Mouse (Mus musculus): ENCODE measurements around the gene Tex11. TPM values are rescaled to one million over a fixed set of nuclear protein-coding genes. Genes with fewer than 3 reads are reported as not detected.
A peak's percentile ranks its signal among the peaks of the same experiment; 100 is the strongest.

Tex11 gene
- polyA plus RNA-seq, 1 experiment from 2014 or later = not detected

DNA sequence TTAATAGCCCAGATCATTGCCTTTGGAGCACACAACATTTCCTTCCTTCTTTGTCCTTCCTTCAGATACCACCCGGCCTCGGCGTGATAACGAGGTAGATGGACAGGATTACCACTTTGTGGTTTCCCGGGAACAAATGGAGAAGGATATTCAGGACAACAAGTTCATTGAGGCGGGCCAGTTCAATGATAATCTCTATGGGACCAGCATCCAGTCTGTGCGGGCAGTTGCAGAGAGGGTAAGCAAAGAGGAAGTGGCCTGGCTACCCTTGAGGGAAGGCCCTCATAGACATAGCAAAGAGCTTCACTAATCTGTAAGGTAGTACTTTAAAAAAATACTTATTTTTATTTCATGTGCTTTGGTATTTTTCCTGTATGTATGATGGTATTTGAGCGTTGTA lies 245.3 kb downstream of the Tex11 start:
- 82% methylated on average over 8 of the region's 8 CpGs for WGBS
- Histone ChIP-seq H3K4me1 (replicated peaks) (no peaks in the 10 kb centered on the region), H3K27ac (no peak overlapping the region), H3K27me3 (no peaks in the 10 kb centered on the region), H3K9ac (replicated peaks) (no peak overlapping the region), H3K9me3 (no peaks in the 10 kb centered on the region), H3K36me3 (peaks cover 83% of the 10 kb centered on the region), H3K4me2 (replicated peaks) (no peak overlapping the region), H3K4me3 (replicated peaks) (no peak overlapping the region)
- no peak for ATAC-seq

DNA sequence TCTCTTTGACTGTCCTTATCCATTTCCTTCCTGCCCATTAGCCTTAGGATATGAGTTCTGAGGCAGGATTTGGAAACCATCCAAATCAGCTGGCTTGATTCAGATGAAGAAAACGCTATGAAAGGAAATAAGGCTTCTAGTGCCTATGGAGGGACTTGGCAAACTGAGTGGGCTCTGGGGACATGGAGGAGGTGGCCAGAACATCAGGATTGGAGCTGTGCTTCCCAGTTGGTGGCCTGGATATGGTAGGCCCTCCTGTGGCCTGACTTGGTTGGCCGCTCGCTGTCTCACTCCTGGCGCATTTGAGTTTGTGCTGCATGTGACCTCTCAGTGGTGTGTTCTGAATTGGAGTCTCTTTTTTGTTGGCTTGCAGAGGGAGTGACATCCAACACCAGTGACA lies 248.3 kb downstream of the Tex11 start:
- Histone ChIP-seq H3K9me3 (no peaks in the 10 kb centered on the region), H3K9ac (replicated peaks) (no peak overlapping the region), H3K4me2 (replicated peaks) (no peak overlapping the region), H3K4me1 (replicated peaks) (no peaks in the 10 kb centered on the region), H3K4me3 (replicated peaks) (no peak overlapping the region), H3K27ac (no peak overlapping the region), H3K27me3 (no peaks in the 10 kb centered on the region), H3K36me3 (peaks cover 89% of the 10 kb centered on the region)
- WGBS = 88% methylated on average over 4 of the region's 4 CpGs
- ATAC-seq = no peak

DNA sequence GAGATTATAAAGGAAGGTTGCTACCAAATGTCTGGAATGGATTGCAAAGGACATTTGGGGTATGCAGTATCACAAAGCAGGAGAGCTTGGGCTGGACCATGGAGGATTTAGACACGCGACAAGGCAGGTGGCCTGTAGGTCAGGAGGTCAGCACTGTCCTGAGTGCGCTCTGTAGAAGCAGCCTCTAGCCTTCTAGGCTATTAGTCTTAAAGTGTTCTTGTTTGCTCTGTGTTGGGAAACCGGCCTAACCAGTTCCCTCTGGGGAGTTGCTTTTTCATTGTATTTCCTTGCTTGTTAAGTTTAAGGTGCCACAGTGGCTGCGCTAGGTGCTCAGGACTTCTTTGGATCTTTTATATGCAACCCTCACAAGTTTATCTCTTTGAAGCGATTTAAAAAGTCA lies 257.4 kb downstream of the Tex11 start:
- Histone ChIP-seq H3K4me3 (replicated peaks) (no peak overlapping the region), H3K4me2 (replicated peaks) (no peak overlapping the region), H3K36me3 (peaks cover 17% of the 10 kb centered on the region), H3K4me1 (replicated peaks) (peaks cover 3% of the 10 kb centered on the region; the same call in 1 of the 2 replicates), H3K9me3 (no peaks in the 10 kb centered on the region), H3K27me3 (no peaks in the 10 kb centered on the region), H3K9ac (replicated peaks) (no peak overlapping the region), H3K27ac (no peak overlapping the region)
- 75% methylated on average over 6 of the region's 6 CpGs for WGBS
- no peak for ATAC-seq

DNA sequence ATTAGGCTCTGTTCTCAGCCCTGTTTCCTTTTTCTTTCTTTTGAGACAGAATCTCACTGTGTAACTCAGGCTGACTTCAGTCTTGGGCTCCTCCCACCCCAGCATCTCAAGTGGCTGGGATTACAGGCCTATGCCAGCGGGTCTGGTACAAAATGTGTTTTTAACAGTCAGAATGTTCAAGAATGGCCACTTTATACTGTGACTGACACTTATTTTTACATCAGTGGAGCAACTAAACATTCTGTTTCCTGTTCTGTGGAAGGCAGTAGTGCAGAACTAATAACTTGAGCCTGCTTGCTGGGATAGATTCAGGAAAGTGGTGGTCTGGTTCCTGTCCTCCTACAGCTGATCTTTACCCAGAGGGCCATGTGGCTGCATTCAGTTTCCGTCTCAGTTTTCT lies 258.8 kb downstream of the Tex11 start:
- no peak overlapping the region for H3K4me3 ChIP-seq (replicated peaks)
- peaks cover 5% of the 10 kb centered on the region; the same call in 1 of the 2 replicates for H3K4me1 ChIP-seq (replicated peaks)
- H3K4me2 ChIP-seq (replicated peaks) = no peak overlapping the region
- no peak overlapping the region for H3K9ac ChIP-seq (replicated peaks)
- ATAC-seq = no peak
- no peaks in the 10 kb centered on the region for H3K27me3 ChIP-seq
- peaks cover 16% of the 10 kb centered on the region for H3K36me3 ChIP-seq
- no peaks in the 10 kb centered on the region for H3K9me3 ChIP-seq
- H3K27ac ChIP-seq = peak overlapping the region; percentile 56; the same call in 1 of the 2 replicates
- 45% methylated on average over 2 of the region's 2 CpGs for WGBS

DNA sequence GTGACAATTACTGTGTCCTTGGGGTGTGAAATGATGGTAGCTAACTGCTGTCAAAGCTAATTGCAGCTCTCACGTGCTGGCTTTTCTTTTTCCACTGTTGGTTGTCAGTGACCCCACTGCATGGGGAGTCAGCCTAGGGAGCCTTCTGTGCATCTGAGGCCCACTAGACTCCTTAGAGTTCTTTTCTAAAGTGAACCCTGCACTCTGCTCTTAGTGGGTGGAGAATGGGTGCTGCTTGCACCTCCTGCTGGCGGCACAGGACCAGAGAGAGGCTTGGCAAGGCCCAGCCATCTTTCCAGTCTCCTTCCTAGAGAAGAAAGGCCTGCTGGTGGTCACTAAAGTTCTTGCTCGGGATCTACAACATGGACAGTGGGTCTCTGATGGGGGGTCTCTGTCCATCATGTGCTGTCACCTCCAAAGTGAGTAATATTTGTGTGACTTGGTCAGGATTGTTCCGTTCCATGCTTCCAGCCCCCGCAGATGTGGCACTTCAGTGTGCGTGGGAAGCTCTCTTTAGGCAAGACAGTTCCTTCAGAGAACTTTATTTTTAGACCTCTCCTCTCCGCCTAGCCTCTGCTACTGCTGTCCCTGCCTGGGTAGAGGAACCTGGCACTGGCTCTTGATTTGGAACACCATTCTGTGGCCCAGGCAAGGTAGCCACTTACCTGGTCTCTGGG lies 261.5 kb downstream of the Tex11 start:
- Histone ChIP-seq H3K27ac (no peak overlapping the region), H3K27me3 (no peaks in the 10 kb centered on the region), H3K4me1 (replicated peaks) (peaks cover 13% of the 10 kb centered on the region; the same call in 1 of the 2 replicates), H3K36me3 (peaks cover 16% of the 10 kb centered on the region), H3K4me3 (replicated peaks) (no peak overlapping the region), H3K9me3 (no peaks in the 10 kb centered on the region), H3K4me2 (replicated peaks) (no peak overlapping the region), H3K9ac (replicated peaks) (no peak overlapping the region)
- 83% methylated on average over 7 of the region's 7 CpGs for WGBS
- no peak for ATAC-seq

DNA sequence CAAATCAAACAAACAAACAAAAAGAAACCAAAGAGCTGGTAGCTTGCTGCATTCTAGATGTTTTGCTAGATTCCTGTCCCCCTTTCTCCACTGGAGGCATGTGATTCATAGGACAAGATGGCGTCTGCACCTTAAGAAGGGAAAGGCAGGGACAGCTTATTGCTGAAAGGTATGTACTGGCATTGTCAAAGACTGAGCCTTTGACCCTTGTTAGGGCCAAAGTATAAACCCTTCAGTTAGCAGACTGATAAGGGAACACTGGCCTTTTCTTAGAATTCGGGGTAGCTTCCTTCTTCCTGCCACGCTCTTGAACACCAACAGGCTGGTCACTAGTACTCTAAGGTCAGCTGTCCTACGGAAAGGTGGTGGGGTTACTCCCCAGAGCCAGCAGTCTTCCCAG lies 262.1 kb downstream of the Tex11 start:
- no peak for ATAC-seq
- Histone ChIP-seq H3K9me3 (no peaks in the 10 kb centered on the region), H3K9ac (replicated peaks) (no peak overlapping the region), H3K4me2 (replicated peaks) (no peak overlapping the region), H3K27ac (no peak overlapping the region), H3K4me1 (replicated peaks) (peaks cover 13% of the 10 kb centered on the region; the same call in 1 of the 2 replicates), H3K27me3 (no peaks in the 10 kb centered on the region), H3K4me3 (replicated peaks) (no peak overlapping the region), H3K36me3 (peaks cover 16% of the 10 kb centered on the region)
- 82% methylated on average over 4 of the region's 4 CpGs for WGBS

DNA sequence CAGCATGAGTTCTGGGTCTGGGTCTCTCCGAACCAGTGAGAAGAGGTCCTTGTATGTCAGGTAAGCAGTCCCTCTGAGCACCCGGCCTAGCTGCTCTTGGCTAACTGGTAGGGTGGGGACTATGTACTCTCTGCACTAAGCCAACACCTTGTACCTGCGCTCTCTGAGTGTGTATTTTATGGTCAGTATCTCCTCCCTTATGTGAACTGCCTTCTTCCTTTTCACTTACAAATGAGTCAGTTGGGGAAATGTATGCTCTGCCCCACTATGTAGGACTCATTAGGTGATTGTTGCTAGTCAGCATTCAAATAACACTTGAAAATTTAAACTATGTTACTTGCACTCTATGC lies 262.8 kb downstream of the Tex11 start:
- H3K36me3 ChIP-seq = peaks cover 16% of the 10 kb centered on the region
- H3K4me3 ChIP-seq (replicated peaks) = no peak overlapping the region
- peaks cover 13% of the 10 kb centered on the region; the same call in 1 of the 2 replicates for H3K4me1 ChIP-seq (replicated peaks)
- no peak overlapping the region for H3K9ac ChIP-seq (replicated peaks)
- no peak overlapping the region for H3K27ac ChIP-seq
- no peaks in the 10 kb centered on the region for H3K27me3 ChIP-seq
- ATAC-seq = no peak
- H3K9me3 ChIP-seq = no peaks in the 10 kb centered on the region
- 87% methylated on average over 3 of the region's 3 CpGs for WGBS
- no peak overlapping the region for H3K4me2 ChIP-seq (replicated peaks)

DNA sequence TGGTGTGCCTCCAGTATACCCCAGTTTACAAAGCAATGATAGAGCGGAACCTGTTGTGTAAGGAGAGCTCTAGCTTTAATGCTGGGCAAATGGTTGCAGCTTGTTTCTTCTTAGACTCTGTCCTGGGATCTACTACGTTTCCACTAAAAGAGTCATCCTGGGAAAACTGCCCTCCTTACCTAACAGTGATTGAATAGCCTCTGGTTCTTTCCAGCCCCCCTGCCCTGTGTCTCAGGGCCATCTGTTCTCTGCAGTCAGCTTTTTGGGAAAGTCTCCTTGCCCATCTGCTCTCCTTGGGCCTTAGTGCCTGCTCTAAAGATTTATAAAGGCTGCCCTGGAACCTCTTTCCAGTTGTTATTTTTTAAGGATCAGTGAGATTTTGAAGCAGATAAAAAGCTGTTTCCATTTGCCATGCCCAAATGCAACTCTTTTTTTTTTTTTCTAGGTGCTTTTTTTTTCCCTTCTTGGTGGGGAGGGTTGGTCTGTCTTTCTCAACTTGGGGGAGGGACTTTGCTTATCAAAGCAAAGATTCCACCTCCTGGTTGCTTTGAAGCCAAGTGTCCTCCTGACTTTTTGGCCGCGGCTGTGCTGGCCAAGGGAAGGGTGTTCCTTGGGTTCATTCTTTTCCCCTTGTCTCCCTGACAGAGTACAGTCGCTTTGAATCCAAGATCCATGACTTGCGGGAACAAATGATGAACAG lies 263.3 kb downstream of the Tex11 start:
- Histone ChIP-seq H3K27ac (no peak overlapping the region), H3K27me3 (no peaks in the 10 kb centered on the region), H3K4me2 (replicated peaks) (no peak overlapping the region), H3K9me3 (no peaks in the 10 kb centered on the region), H3K4me1 (replicated peaks) (peaks cover 13% of the 10 kb centered on the region; the same call in 1 of the 2 replicates), H3K36me3 (peaks cover 16% of the 10 kb centered on the region), H3K9ac (replicated peaks) (no peak overlapping the region), H3K4me3 (replicated peaks) (no peak overlapping the region)
- no peak for ATAC-seq
- 79% methylated on average over 6 of the region's 6 CpGs for WGBS

DNA sequence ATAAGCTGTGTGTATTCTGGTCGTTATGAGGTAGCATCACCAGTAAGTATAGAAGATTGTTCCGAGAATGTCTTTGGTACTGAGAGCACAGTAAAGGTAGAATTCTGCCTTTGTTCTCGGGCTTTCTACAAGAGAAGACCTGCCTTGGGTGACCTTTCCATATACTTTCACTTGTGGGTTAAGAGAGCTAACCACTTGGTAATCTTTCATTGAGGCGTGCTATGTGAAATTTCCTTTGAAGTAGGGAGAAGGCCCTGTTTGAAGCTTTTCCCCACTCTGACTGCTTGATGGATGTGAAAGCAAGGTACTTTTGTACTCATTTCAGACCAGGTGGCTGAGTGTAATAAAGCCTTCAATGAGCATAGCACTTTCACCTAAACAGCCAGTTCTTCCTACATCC lies 270.1 kb downstream of the Tex11 start:
- Histone ChIP-seq H3K4me1 (replicated peaks) (no peaks in the 10 kb centered on the region), H3K27ac (no peak overlapping the region), H3K9me3 (no peaks in the 10 kb centered on the region), H3K4me2 (replicated peaks) (no peak overlapping the region), H3K9ac (replicated peaks) (no peak overlapping the region), H3K4me3 (replicated peaks) (no peak overlapping the region), H3K27me3 (no peaks in the 10 kb centered on the region), H3K36me3 (peaks cover 6% of the 10 kb centered on the region; the same call in 1 of the 2 replicates)
- no peak for ATAC-seq
- WGBS = 86% methylated on average over 4 of the region's 4 CpGs

Other genes with a start within 250 kb of the Tex11 start
- gene Slc7a3, start 26.4 kb upstream of the Tex11 start, polyA plus RNA-seq (2015; fragmentation: Nextera tagmentation; extraction: Ambion mirVana) = 0.96 and 1.1 TPM in 2 replicates
- 53.3 and 55.8 TPM in 2 replicates for gene Snx12, start 162.9 kb upstream of the Tex11 start, polyA plus RNA-seq (2015; fragmentation: Nextera tagmentation; extraction: Ambion mirVana)
- 0.86 and 1.1 TPM in 2 replicates for gene Foxo4, start 194.9 kb upstream of the Tex11 start, polyA plus RNA-seq (2015; fragmentation: Nextera tagmentation; extraction: Ambion mirVana)
- gene Gm614, start 204.3 kb upstream of the Tex11 start, polyA plus RNA-seq (2015; fragmentation: Nextera tagmentation; extraction: Ambion mirVana) = not detected in 2 replicates
- gene Il2rg, start 208.6 kb upstream of the Tex11 start, polyA plus RNA-seq (2015; fragmentation: Nextera tagmentation; extraction: Ambion mirVana) = 4.1 and 5.2 TPM in 2 replicates
- gene Gm20489, start 209.4 kb upstream of the Tex11 start, polyA plus RNA-seq (2015; fragmentation: Nextera tagmentation; extraction: Ambion mirVana) = not detected in 2 replicates
- gene Med12, start 214.4 kb upstream of the Tex11 start, polyA plus RNA-seq (2015; fragmentation: Nextera tagmentation; extraction: Ambion mirVana) = 25.6 and 33.9 TPM in 2 replicates
- 55.1 and 56.6 TPM in 2 replicates for gene Nlgn3, start 239.5 kb upstream of the Tex11 start, polyA plus RNA-seq (2015; fragmentation: Nextera tagmentation; extraction: Ambion mirVana)

Measured in midbrain, embryonic 13.5 days (tissue).